Mouse (Mus musculus): ENCODE data around the gene Kazn. TPM values are rescaled to one million over a fixed set of nuclear protein-coding genes. Genes with fewer than 3 reads are reported as not detected.

The Kazn gene
- polyA plus RNA-seq, 2 experiments from 2014 or later = not detected

DNA sequence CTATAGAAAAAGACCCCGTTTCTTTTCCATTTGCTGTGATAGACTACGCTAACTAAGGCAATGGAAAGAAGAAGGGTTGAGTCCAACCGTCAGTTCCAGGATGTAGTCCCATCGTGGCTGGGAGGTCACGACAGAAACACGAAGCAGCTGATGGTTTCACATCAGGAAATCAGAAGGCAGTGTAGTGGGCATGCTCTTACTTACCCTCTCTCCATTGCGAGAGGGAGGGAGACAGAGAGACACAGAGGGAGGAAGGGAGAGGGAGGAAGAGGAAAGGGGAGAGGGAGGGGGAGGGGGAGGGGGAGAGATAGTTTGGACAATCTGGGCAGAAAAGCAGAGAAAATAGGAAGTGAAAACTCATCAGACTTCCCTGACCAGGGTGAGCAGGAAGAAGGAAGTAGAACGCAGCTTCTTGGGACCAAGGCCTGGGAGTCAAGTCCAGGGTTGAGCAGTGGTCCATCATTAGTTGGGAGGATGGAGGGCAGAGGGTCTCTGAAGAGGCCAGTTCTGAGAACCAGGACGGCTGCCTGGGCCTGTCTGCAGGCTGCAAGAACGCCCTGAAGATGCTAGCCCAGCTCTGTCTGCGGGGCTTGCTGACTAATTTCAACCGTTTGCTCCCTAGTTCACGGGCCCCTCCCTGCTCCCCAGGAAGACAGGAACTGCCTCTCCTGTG lies 165.0 kb downstream of the Kazn start:
- ATAC-seq = no peak

DNA sequence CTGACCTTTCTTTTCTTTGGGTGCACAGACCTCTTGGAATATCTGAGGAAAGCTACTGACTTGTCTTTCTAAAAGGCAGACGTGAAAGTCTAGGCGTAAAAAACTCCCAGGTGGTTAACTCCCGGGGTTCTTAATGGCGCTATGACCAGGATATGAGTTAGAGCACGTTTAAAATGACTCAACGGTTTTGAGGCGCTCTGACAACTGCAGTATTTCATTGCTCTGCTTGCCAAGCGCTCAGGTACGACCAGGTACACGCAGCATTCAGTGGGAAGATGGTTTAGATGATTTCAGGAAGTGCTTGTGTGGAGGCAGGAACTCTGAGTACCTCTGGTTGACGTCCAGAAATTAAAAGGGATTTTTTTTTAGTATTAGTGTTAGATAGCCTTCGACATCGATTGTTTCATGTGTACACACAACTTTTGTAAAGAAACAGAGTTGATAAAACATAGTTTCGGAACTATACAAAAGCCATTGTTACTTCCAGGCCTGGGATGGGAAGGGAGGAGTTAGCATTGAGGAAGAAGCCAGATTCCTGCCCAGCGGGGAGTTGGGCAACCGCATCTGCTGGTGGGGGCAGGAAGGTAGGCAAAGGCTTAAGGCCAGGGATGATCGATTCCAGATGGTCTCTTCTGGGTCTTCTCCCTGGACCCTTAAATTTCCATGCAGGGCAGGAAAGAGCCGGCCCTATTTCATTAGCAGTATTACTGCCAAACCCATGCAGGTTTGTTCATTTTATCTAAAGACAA lies 167.8 kb downstream of the Kazn start:
- ATAC-seq = no peak

DNA sequence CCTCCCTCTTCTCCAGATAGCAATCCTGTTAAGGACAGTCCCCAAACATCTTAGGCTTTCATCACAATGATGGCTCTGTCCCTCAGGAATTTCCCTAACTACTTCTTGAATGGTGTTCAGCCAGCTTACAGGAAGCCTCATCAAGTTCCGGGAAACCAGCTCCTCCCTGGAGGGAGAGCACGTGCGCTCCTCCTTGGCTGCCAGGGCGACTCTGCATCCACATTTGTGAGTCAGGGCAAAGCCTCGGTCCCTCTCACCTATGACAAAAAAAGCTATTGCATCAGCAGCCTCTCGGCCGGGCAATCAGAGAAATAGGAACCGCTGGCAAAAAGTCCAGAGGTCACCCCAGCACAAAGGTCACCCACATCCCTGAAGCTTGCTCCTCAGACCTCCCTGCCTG lies 168.4 kb downstream of the Kazn start:
- no peak for ATAC-seq

DNA sequence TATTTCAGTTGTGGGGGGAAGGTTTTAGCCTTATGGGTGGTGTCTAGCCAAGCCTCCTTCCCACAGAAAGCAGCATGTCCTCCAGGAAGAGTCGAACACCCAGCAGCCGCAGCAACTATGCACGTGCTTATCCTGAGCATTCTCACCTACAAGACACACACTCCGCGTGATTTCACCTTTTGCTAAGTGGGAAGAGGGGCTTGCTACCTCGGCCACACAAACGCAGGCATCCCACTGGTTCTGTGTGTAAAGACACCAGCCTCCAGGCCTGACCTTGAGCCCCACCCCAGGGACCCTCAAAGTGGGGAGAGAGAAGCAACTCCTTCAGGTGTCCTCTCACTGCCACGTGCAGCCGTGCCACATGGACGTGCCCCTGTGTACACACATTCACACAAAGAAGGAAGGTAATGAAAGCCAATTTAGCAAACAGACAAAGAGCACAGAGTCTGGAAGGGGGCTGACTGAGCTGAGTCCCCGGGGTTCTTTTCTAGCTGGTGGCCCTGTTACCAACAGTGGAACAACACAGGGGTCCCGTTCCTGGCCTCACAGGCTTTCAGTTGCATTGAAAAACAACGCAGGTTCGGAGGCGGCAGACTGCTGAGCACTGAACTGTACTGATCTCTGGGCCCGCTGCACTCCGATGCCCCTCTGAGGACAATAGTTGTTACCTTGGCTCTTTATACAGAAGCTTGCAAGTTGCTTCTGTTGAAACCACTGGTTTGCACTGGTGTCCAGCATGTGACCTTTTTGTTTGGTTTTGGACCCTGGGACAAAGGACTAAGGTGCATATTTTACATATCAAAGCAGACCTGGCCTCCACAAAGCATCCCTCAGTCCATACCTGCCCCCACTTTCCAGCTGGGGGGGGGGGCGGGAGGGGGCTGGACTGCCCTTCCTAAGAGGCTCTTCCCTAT lies 170.0 kb downstream of the Kazn start:
- ATAC-seq = no peak

DNA sequence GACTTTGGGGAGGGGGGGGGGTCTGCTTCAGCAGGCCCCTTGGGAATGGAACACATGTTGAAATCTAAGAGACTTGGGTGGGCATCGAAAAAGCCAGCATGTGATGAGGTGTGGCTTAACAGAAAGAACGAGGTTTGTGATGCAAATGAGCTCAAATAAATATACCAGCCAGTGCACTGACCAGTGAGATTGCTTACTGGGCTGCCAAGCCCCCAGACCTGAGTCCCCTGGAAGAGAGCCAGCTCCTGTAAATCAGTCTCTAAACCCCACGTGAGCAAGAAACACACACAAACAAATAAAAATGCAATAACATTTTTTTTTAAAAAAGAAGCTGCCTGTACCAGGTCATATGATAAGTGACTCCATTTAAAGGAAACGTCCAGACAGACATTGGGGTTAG lies 172.6 kb downstream of the Kazn start:
- no peak for ATAC-seq

DNA sequence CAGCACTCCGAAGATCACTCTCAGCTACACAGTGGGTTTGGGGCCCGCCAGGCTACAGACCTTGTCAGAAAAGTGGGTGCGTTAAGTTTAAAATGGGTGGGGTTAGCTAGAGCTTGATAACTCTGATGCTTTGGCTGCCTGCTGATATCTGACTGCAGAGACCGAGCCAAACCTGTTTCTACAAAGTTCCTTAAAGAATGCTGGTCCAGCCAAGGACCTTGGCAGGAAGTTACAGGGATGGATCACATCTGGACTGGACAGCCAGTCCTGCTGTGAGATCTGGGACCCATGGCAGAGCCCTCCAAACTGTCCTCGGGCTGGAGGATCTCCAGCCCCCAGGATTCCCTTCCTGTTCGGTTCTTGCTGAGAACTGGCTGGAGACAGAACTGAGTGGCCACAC lies 173.4 kb downstream of the Kazn start:
- no peak for ATAC-seq

DNA sequence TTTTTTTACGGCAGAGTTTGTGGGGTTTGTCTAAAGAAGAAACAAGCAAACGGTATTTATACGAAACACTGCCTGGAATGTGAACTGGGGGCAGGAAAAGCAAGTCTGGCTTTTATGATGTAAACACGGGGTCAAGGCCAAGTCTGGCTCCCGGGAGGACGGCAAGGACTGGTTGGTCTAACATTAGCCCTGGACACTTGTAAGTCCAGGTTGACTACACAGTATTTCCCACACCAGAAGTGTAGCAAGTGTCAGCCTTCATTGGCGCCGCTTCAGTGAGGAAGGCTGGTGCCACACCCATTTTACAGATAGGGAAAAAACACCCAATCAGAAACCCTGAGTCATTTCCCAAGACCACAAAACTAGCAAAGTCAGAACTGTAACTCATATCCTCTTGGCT lies 173.9 kb downstream of the Kazn start:
- no peak for ATAC-seq

DNA sequence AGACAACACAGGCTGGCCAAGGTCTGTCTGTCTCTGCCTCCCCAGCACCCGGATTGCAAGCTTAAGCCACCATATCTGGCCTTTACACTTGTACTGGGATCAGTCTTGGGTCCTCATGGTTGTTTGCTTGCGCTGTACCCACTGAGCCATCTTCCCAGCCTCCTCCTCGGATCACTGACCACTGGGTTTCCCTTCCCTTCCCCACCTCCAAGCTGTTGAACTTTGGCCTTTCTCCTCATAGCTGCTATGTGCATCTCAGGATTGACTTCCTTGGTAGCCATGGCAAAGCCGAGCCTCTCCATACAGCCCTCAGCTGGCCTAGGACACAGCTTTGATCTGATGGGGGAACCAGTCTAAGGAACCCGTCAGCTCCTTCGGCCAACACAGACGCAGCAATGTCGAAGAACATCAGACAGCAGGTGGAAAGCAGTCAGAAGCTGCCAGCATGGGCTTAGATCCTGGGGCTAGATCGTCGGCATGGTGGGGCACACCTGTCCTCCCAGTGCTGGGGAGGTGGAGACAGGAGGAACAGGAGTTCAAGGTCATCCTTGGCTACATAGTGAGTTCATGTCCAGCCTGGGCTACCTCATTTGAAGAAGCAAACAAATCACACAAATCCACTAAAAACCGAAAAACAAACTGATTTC lies 174.5 kb downstream of the Kazn start:
- ATAC-seq = no peak

DNA sequence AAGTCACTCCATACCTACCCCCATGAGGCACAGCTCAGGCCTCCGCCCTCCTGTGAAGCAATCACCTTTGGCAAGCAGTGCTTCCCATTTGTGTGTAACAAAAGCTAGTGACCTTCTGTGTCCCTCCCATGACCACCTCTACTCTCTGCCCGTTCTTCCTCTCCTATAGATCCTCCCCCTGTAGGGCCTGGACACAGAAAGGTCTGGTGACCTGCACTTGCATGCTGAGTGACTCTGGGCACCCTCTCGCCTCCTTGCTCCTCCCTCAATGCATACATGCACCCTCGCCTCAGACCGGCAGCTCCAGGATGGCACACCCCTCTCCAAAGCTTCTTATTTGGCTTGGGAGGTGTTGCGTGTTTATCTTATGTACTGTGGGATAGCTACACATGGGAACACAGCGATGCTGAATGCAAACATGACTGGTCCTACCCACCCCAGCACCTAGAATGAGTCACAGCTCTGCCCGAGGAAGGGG lies 176.1 kb downstream of the Kazn start:
- no peak for ATAC-seq

DNA sequence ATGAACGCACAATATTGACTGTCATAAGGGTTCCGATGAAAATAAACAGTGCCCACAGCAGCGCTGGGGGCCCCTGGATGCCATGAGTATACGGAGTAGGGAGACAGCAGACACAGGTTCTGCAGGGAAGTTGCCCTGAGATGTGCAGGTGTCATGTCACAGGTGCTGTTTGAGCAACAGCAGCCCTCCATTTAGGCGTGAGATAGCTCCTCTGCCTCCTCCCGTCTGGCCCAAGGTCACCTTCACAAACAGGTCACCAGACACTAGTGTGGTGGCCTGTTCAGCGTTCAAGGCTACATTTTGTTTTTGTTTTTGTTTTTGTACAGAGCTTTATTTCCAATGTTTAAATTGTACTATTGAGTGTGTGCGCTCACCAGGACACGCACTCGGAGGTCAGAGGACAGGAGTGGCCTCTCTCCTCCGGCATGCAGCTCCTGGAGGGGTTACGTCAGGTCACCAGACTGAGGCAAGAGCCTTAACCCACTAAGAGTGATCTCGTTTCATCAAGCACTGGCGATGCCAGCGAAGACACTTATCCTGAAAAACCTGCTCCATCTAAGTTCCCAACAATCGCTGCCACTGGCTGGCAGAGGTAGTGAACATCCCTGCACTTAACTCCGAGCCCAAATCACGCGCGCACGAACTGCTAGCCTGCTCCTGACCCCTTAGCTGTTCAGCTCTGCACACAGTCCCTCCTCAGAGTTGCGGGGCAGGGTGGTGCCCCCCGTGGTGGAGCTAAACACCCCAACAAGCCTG lies 177.5 kb downstream of the Kazn start:
- no peak for ATAC-seq

DNA sequence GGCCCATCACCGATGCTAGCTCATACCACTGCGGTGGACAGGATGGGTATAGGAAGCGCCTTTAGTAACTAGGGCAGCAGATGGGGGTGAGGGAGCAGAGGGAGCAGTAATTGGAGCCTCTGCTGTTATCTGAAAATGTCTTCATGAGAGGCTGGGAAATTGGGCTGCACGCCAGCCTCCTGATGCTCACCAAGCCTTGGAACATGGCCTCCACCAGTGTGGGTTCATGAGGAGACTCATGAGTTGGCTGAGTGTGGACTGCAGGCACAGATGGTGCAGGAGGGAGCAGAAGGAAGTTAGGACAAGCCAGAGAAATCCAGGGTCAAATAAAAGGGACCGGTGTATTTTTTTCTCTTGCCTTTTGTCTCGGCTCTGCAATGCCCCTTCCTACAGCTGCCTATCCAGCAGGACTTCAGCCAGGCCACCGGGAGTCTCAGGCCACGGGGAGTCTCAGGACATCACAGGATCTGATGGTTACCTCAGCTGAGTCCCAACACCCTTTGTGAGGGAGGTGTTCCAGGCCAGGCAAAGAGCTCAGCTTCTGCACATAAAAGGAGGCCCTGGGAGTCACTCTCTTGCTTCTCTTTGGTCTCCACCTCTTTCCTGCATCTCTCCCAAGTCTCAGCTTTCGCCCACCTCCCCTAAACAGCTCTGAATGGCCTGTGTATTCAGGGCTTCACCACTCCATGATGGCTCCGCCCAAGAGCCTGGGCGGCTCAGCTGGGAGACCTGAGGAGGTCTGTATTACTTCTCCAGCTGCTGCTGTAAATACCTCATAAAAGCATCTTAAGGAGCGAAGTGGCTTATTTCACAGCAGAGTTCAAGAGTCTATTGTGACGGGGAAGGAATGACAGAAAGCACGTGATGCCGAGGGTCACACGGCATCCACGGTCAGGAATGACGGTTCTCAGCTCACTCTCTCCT lies 178.5 kb downstream of the Kazn start:
- no peak for ATAC-seq

DNA sequence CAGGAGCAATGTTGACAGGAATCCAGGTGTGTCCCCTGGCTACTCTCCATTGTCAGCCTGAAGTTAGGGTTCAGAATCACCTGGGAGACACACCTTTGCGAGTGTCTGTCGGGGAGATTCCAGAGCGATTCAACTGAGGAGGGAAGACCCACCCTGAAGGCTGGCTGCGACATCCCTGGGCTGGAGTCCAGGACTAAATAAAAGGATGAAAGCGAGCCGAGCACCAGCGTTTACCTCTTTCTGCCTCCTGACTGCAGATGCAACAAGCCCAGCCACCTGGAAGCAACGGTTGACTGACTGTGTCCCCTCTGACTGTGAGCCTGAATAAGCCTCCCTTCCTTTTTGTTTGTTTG lies 179.4 kb downstream of the Kazn start:
- ATAC-seq = no peak

DNA sequence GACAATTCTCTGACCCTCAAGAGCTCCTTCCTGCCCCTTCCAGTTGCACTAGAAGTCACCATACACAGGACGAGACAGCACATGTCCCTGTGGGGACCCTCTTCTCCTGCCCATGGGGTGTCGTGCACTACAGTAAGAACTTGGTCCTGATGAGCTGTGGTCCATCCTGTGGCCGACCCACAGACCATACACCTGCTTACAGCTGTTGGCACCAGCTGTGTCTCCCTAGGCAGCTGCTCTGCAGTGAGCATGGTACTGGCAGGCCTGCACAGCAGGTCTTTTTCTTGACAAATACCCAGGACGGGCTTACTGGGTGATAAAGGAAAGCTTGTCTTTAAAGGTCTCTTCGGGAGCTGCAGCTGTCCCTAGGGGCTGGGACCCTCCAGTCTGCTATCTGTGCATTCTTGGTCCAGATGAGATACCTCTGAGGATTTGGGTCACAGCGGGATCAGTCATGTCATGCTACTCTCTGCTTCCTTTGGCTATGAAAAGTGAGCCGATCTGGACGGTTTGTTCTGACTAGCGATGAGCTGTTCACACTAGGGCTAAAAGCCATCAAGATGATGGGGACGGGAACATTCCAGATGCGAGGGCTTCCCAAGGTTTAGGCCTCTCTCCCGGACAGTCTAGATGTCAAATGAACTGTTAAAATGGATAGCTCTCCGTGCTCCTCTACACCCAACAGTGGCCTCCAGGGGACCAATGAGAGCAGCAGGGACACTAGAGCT lies 179.9 kb downstream of the Kazn start:
- ATAC-seq = no peak

DNA sequence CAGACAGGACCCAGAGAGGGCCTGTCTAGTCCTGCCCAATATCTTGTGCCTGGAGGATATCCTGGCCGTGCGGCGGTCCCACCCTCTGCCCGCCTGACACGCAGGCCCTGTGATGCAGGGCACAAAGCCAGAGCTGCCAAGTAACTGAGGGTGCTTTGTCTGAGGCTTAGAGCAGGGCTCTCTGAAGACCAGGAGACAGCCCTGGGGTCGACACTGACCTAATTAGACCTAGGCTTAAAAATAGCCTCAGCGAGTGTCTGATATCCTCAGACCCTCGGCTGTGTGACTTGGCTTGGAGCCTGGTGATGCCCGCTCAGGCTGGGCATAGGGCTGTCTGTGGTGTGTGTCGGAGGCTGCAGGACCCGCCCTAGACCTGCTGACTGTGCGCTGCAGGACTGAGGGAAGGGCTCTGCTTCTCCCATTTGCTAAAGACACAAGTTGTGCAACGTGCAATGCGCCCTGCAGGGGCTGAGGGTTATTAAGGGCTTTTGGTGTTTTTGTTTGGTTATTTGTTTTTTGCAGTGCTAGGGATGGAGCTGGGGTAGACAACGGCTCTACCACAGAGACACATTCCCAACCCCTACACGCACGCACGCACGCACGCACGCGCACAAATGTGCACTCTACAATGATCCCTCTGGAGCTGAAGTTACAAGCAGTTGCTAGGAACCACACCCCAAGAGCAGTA lies 181.5 kb downstream of the Kazn start:
- ATAC-seq = no peak

DNA sequence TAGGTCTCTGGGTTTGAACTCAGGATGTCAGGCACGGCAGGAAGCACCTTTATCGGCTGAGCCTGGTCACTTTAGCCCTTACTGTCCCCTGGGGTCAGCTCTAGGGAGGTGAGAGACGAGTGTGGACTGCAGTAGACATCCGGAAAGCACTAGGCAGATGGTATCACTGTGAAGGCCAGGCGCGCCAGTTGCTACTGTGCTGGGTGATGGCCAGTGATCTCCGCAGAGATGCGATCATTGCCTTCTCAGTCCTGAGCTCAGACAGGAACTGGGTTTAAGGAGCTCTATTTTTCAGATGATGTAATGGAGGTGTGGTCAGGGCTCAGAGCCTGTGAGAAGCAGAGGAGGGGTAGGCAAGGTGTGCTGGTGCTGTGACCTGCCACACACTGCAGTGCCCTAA lies 183.6 kb downstream of the Kazn start:
- ATAC-seq = no peak

DNA sequence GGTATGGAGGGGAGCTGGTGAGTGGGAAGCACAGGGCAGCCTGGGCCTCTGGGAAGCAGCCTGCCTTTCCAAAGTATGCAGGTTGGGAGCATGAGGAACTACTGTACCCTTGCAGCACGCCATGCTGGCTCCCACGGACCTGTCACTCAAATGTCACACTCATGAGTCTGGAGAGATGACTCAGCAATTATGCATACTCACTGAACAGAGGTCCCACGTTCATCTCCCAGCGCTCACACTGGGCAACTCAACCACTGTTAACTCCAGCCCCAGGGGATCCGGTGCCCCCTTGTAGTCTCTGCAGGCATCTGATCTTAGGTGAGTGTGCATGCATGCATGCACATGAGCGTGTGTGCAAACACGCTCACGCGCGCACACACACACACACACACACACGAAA lies 184.6 kb downstream of the Kazn start:
- ATAC-seq = no peak

DNA sequence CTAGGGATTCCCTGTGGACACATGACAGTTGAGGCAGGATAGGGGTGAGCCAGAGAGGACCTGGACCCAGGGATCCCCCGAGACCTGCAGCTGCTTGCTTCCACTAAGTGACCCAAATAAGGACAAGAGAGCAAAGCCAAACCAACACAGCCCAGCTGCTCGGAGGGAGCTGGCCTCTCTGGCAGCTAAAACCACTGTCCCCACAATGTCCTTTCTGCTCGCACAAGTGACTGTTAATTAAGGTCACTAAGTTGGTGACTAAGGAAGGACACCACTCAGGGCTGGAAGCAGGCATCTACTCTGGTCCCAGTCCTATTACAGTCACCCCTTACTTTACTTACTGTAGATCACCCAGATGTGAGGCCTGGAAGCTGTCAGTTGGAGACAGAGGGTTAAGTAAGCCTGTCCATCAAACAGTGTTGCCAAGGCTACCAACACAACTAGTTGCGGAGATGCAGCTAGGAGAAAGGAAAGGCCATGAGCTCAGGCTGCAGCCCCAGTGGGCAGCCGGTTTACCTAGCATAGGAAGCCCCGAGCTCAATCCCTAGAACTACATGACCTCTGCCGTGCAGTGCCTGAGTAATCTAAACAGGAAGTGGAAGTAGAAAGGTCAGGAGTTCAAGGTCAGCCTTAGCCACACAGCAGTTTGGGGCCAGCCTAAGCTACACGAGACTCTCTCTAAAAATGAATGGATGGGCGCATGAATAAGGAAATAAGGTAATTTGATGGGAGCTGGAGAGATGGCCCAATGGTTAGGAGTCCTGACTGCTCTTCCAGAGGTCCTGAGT lies 185.3 kb downstream of the Kazn start:
- ATAC-seq = no peak

DNA sequence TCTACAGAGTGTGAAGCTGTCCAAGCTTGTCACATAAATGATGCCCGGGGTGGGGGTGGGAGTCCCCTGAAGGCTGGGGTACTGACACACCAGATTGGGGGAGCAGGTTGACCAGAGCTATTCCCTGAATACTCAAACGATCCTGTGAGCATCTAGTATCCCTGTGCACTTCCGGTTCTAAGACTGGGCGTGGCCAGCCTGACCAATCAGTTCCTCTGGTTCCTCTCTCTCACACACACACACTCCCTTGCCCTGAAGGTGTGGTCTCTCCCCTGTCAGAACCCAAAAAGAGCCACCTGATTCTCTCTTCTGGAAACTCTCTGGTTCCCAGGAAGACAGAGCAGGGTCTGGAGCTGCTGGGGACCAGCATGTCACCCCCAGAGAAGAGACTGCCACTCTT lies 185.9 kb downstream of the Kazn start:
- ATAC-seq = no peak
